Mouse (Mus musculus) testis, adult 2 months (tissue): ENCODE results near the gene Rnft1. TPM values are rescaled to one million over a fixed set of nuclear protein-coding genes. Genes with fewer than 3 reads are reported as not detected.
"Not testable (repeated sequence)": the region's sequence is repeated elsewhere in the genome, so short reads cannot be mapped to it uniquely, and the experiment has no call there.

Experiments used
- H3K27ac ChIP-seq: fragments of 200-500 bp; 2 replicates; pipeline ENCODE4 v1.5.1; 2012; ENCODE audit warnings: low read depth, low read length; ENCODE audit not compliant: control insufficient read depth, insufficient read depth
- H3K27me3 ChIP-seq: fragments of 200-500 bp; 2 replicates; pipeline ENCODE4 v1.6.1; 2012; ENCODE audit warnings: mild to moderate bottlenecking, low read length, moderate library complexity; ENCODE audit not compliant: control insufficient read depth, insufficient read depth
- H3K36me3 ChIP-seq: fragments of 200-500 bp; 2 replicates; pipeline ENCODE4 v1.6.1; 2012; ENCODE audit warnings: mild to moderate bottlenecking, low read length; ENCODE audit not compliant: control insufficient read depth, insufficient read depth
- H3K4me1 ChIP-seq: fragments of 200-500 bp; 2 replicates; pipeline ENCODE4 v1.6.1; 2012; ENCODE audit warnings: low read length; ENCODE audit not compliant: control insufficient read depth, insufficient read depth
- H3K4me3 ChIP-seq: fragments of 200-500 bp; 2 replicates; pipeline ENCODE4 v1.5.1; 2012; ENCODE audit warnings: low read depth, mild to moderate bottlenecking, low read length, moderate library complexity, mixed read lengths; ENCODE audit not compliant: control insufficient read depth
- CTCF ChIP-seq: fragments of 200-500 bp; IDR thresholded peaks from 2 replicates; pipeline ENCODE4 v1.5.1; 2012; ENCODE audit warnings: low read depth, mild to moderate bottlenecking, inconsistent platforms, low read length, moderate library complexity; ENCODE audit not compliant: control insufficient read depth, insufficient read depth, insufficient replicate concordance
- POLR2A ChIP-seq: fragments of 200-500 bp; IDR thresholded peaks from 2 replicates; pipeline ENCODE4 v1.6.1; 2012; ENCODE audit warnings: low read depth, mild to moderate bottlenecking, inconsistent platforms, low read length, moderate library complexity; ENCODE audit not compliant: control insufficient read depth
- polyA plus RNA-seq: library from polyadenylated mRNA; depleted of rRNA; stranded (reverse); fragments of >200 nt; gene quantifications from 2 replicates; pipeline ENCODE4 v1.2.3, GENCODE M21; 2012

The Rnft1 gene
- polyA plus RNA-seq, 1 experiment, result 25.1 TPM

- H3K27ac ChIP-seq, result no peak overlapping the region
- no peak overlapping the region for H3K4me3 ChIP-seq
- H3K4me1 ChIP-seq, result peaks cover 2% of the 10 kb centered on the region
- TF ChIP-seq CTCF (no peak), POLR2A (no peak)
- no peaks in the 10 kb centered on the region for H3K36me3 ChIP-seq
- H3K27me3 ChIP-seq, result no peaks in the 10 kb centered on the region
Measured at GRCm38 (mm10) chr11:86462579-86462978, 21.9 kb upstream of the Rnft1 start.

- not testable (repeated sequence) for H3K36me3 ChIP-seq, H3K4me1 ChIP-seq, H3K27ac ChIP-seq, H3K27me3 ChIP-seq, H3K4me3 ChIP-seq
- TF ChIP-seq CTCF, result peak; percentile 23; the same call in 1 of the 2 replicates
Measured at GRCm38 (mm10) chr11:86464275-86464674, 20.2 kb upstream of the Rnft1 start.

GRCm38 (mm10) chr11:86468345-86468744, 16.1 kb upstream of the Rnft1 start:
- Histone ChIP-seq H3K27ac (no peak overlapping the region), H3K36me3 (no peaks in the 10 kb centered on the region), H3K27me3 (no peaks in the 10 kb centered on the region), H3K4me1 (no peaks in the 10 kb centered on the region), H3K4me3 (no peak overlapping the region)
- TF ChIP-seq CTCF, result no peak
- no peak for TF ChIP-seq POLR2A

GRCm38 (mm10) chr11:86468971-86469370, 15.5 kb upstream of the Rnft1 start:
- no peak overlapping the region for H3K27ac ChIP-seq
- H3K27me3 ChIP-seq, result no peaks in the 10 kb centered on the region
- no peaks in the 10 kb centered on the region for H3K36me3 ChIP-seq
- H3K4me1 ChIP-seq, result no peaks in the 10 kb centered on the region
- no peak overlapping the region for H3K4me3 ChIP-seq
- TF ChIP-seq POLR2A, result no peak

- Histone ChIP-seq H3K4me1 (no peaks in the 10 kb centered on the region), H3K27ac (no peak overlapping the region), H3K27me3 (no peaks in the 10 kb centered on the region), H3K36me3 (no peaks in the 10 kb centered on the region), H3K4me3 (no peak overlapping the region)
- TF ChIP-seq CTCF (no peak), POLR2A (no peak)
Measured at GRCm38 (mm10) chr11:86471785-86472184, 12.7 kb upstream of the Rnft1 start.

- no peaks in the 10 kb centered on the region for H3K36me3 ChIP-seq
- peak overlapping the region; percentile 11; the same call in 1 of the 2 replicates for H3K27ac ChIP-seq
- no peak for TF ChIP-seq CTCF
- TF ChIP-seq POLR2A, result no peak
- H3K4me1 ChIP-seq, result no peaks in the 10 kb centered on the region
- no peaks in the 10 kb centered on the region for H3K27me3 ChIP-seq
- no peak overlapping the region for H3K4me3 ChIP-seq
Measured at GRCm38 (mm10) chr11:86472771-86473171, 11.7 kb upstream of the Rnft1 start.

- H3K27me3 ChIP-seq, result no peaks in the 10 kb centered on the region
- TF ChIP-seq CTCF, result no peak
- no peak for TF ChIP-seq POLR2A
- no peaks in the 10 kb centered on the region for H3K36me3 ChIP-seq
- no peak overlapping the region for H3K4me3 ChIP-seq
- no peak overlapping the region for H3K27ac ChIP-seq
- no peaks in the 10 kb centered on the region for H3K4me1 ChIP-seq
Measured at GRCm38 (mm10) chr11:86473576-86473975, 10.9 kb upstream of the Rnft1 start.

- peaks cover 6% of the 10 kb centered on the region for H3K4me1 ChIP-seq
- no peak for TF ChIP-seq POLR2A
- no peak for TF ChIP-seq CTCF
- H3K36me3 ChIP-seq, result peaks cover 2% of the 10 kb centered on the region
- H3K27ac ChIP-seq, result peak overlapping the region; percentile 88
- H3K4me3 ChIP-seq, result peak overlapping the region; percentile 91
- H3K27me3 ChIP-seq, result no peaks in the 10 kb centered on the region
Measured at GRCm38 (mm10) chr11:86484910-86485510, 553 bp downstream of the Rnft1 start.
